Mouse (Mus musculus) liver, embryonic 12.5 days (tissue): ENCODE results near the gene Chka. TPM values are rescaled to one million over a fixed set of nuclear protein-coding genes. Genes with fewer than 3 reads are reported as not detected.

Experiments used
- ATAC-seq: fragments of 200-750 bp; cut with Nextera tagmentation; 2 replicates; pipeline ENCODE4 v1.8.0; 2017; ENCODE audit warnings: moderate number of reproducible peaks, mild to moderate bottlenecking, moderate library complexity
- H3K27ac ChIP-seq: fragments of 300-500 bp; sonication (generic); 2 replicates; pipeline ENCODE4 v1.5.1; 2016; ENCODE audit warnings: mild to moderate bottlenecking
- H3K27me3 ChIP-seq: fragments of 300-500 bp; sonication (generic); replicated peaks from 2 replicates; pipeline ENCODE4 v1.6.1; 2016; ENCODE audit warnings: mild to moderate bottlenecking, moderate library complexity
- H3K36me3 ChIP-seq: fragments of 300-500 bp; sonication (generic); 2 replicates; pipeline ENCODE4 v1.6.1; 2016; ENCODE audit warnings: mild to moderate bottlenecking, moderate library complexity
- H3K4me1 ChIP-seq: fragments of 300-500 bp; sonication (generic); 2 replicates; pipeline ENCODE4 v1.6.1; 2016
- H3K4me2 ChIP-seq: fragments of 300-500 bp; sonication (generic); 2 replicates; pipeline ENCODE4 v1.6.1; 2016; ENCODE audit warnings: mild to moderate bottlenecking, moderate library complexity
- H3K4me3 ChIP-seq: fragments of 300-500 bp; sonication (generic); 2 replicates; pipeline ENCODE4 v1.5.1; 2016; ENCODE audit warnings: mild to moderate bottlenecking, moderate library complexity
- H3K9ac ChIP-seq: fragments of 300-500 bp; sonication (generic); 2 replicates; pipeline ENCODE4 v1.6.1; 2016; ENCODE audit warnings: mild to moderate bottlenecking, moderate library complexity
- H3K9me3 ChIP-seq: fragments of 300-500 bp; sonication (generic); replicated peaks from 2 replicates; pipeline ENCODE4 v1.6.1; 2016; ENCODE audit warnings: mild to moderate bottlenecking, moderate library complexity
- WGBS: fragments of 180-500 bp; shearing (Covaris S2); methylation state at CpG from one replicate; pipeline ENCODE4 v1.1.7; 2016; ENCODE audit not compliant: insufficient replicate concordance; 5-methylcytosine and 5-hydroxymethylcytosine counted together
- polyA plus RNA-seq: library from polyadenylated mRNA; unstranded; fragments of >200 nt; fragmentation: Nextera tagmentation; extraction: Ambion mirVana; gene quantifications from 2 replicates; pipeline ENCODE4 v1.2.1, GENCODE M21; 2016

Chka gene
- polyA plus RNA-seq, 1 experiment from 2014 or later = 26.7 TPM

DNA sequence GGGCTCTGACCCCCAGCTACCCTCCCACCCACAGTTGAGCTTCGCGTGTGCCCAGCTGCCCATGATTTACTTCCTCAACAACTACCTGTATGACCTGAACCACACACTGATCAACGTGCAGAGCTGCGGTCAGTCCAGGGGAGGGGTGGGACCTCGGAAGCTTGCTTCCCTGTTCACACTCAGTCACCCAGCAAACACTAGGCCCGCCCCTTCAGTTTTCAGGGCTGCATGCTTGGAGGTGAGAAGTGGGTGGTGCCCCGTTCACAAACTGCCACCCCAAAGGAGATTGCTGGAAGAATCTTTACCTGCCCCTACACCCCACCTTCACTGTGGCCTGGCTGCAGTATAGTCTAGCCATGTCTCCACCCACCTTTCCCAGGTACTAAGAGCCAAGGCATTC is 90.7 kb downstream of the Chka start:
- 56% methylated on average over 7 of the region's 7 CpGs for WGBS
- H3K4me3 ChIP-seq = no peak overlapping the region
- H3K27ac ChIP-seq = no peak overlapping the region
- ATAC-seq = no peak
- H3K4me2 ChIP-seq = peak overlapping the region; percentile 73
- no peaks in the 10 kb centered on the region for H3K36me3 ChIP-seq
- no peaks in the 10 kb centered on the region for H3K27me3 ChIP-seq
- no peaks in the 10 kb centered on the region for H3K9me3 ChIP-seq
- H3K9ac ChIP-seq = no peak overlapping the region
- peaks cover 31% of the 10 kb centered on the region for H3K4me1 ChIP-seq

DNA sequence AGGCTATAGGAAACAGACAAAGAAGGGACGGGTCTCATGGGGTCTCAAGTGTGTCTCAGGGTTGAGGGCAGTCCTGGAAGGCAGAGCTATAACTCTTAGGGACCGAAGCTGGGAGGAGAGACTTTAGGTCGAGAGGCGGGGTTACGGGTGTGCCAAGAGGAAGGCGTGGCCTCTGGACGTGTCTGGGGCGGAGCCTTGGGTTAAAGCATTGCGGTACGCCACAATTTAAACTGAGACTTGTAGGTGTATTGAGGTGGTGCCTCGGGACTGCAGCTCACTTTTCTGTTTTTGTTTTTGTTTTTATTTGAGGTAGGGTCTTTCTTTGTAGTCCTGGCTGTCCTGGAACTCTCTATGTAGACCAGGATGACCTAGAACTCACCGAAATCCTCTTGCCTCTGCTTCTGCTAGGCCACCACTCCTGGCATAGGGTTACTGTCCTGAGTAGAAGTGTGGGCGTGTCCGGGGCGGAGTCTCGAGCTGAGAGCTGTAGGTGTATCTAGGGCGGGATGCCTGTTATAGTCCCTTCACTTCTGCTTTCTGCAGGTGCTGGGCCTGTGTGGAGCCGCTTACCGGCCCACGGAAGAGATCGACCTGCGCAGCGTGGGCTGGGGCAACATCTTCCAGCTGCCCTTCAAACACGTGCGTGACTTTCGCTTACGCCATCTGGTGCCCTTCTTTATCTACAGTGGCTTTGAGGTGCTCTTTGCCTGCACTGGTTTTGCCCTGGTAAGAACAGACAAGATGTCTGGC is 91.6 kb downstream of the Chka start:
- peak; percentile 86 for ATAC-seq
- peaks cover 31% of the 10 kb centered on the region for H3K4me1 ChIP-seq
- H3K9ac ChIP-seq = peak overlapping the region; percentile 37; the same call in 1 of the 2 replicates
- no peaks in the 10 kb centered on the region for H3K9me3 ChIP-seq
- no peaks in the 10 kb centered on the region for H3K27me3 ChIP-seq
- H3K36me3 ChIP-seq = no peaks in the 10 kb centered on the region
- 10% methylated on average over 27 of the region's 27 CpGs for WGBS
- H3K27ac ChIP-seq = no peak overlapping the region
- H3K4me3 ChIP-seq = peak overlapping the region; percentile 49
- H3K4me2 ChIP-seq = peak overlapping the region; percentile 73

Other genes starting within 250 kb of the Chka start
- 2.7 TPM in 2 replicates for gene Lrp5, start 165.2 kb upstream of the Chka start, polyA plus RNA-seq
- gene 1810055G02Rik, start 143.5 kb upstream of the Chka start, polyA plus RNA-seq = 16.4 and 16.5 TPM in 2 replicates
- 12.5 and 13.4 TPM in 2 replicates for gene Kmt5b, start 84.4 kb upstream of the Chka start, polyA plus RNA-seq
- gene Tcirg1, start 55.4 kb downstream of the Chka start, polyA plus RNA-seq = 24.7 and 26.1 TPM in 2 replicates
- 197 and 218 TPM in 2 replicates for gene Ndufs8, start 61.0 kb downstream of the Chka start, polyA plus RNA-seq
- gene Aldh3b1, start 78.0 kb downstream of the Chka start, polyA plus RNA-seq = 1.8 and 1.9 TPM in 2 replicates
- 14.3 and 15.3 TPM in 2 replicates for gene Unc93b1, start 83.4 kb downstream of the Chka start, polyA plus RNA-seq
- gene Aldh3b3, start 106.9 kb downstream of the Chka start, polyA plus RNA-seq = 0.04 TPM in 1 of 2 replicates, not detected in the other
- gene Aldh3b2, start 120.6 kb downstream of the Chka start, polyA plus RNA-seq = 0.14 and 0.22 TPM in 2 replicates
- 9.1 and 10.0 TPM in 2 replicates for gene Acy3, start 134.8 kb downstream of the Chka start, polyA plus RNA-seq
- gene Tbx10, start 141.0 kb downstream of the Chka start, polyA plus RNA-seq = 1.2 and 1.3 TPM in 2 replicates
- gene Nudt8, start 148.8 kb downstream of the Chka start, polyA plus RNA-seq = 18.6 and 21.0 TPM in 2 replicates
- gene Gm49405, start 148.9 kb downstream of the Chka start, polyA plus RNA-seq = 0.85 and 1.1 TPM in 2 replicates
- gene Doc2g, start 151.5 kb downstream of the Chka start, polyA plus RNA-seq = 1.3 and 1.5 TPM in 2 replicates
- 186 and 187 TPM in 2 replicates for gene Ndufv1, start 161.0 kb downstream of the Chka start, polyA plus RNA-seq
- gene Gstp1, start 186.2 kb downstream of the Chka start, polyA plus RNA-seq = 583 and 622 TPM in 2 replicates
- gene Gstp2, start 194.2 kb downstream of the Chka start, polyA plus RNA-seq = 6.2 and 7.3 TPM in 2 replicates
- gene Gstp3, start 207.8 kb downstream of the Chka start, polyA plus RNA-seq = 15.0 and 18.5 TPM in 2 replicates
- gene Cabp2, start 229.8 kb downstream of the Chka start, polyA plus RNA-seq = 0.37 and 0.53 TPM in 2 replicates
- 93.2 and 101 TPM in 2 replicates for gene Cdk2ap2, start 245.4 kb downstream of the Chka start, polyA plus RNA-seq
- gene Pitpnm1, start 248.2 kb downstream of the Chka start, polyA plus RNA-seq = 4.8 and 5.0 TPM in 2 replicates